Mouse (Mus musculus) lung, postnatal 0 days (tissue): Measurements from ENCODE around the gene Shisa7. TPM values are rescaled to one million over a fixed set of nuclear protein-coding genes. Genes with fewer than 3 reads are reported as not detected.

ENCODE experiments used
- ATAC-seq: fragments of 200-750 bp; cut with Nextera tagmentation; 2 replicates; pipeline ENCODE4 v1.8.0; 2017; ENCODE audit warnings: moderate library complexity
- DNase-seq: peaks from one replicate; pipeline ENCODE4 v3.0.0-alpha.2; 2016; ENCODE audit warnings: low spot score
- H3K27ac ChIP-seq: fragments of 300-500 bp; sonication (generic); 2 replicates; pipeline ENCODE4 v1.5.1; 2014; ENCODE audit warnings: antibody characterized with exemption, mild to moderate bottlenecking, low read length, mixed read lengths
- H3K27me3 ChIP-seq: fragments of 300-500 bp; sonication (generic); replicated peaks from 2 replicates; pipeline ENCODE4 v1.6.1; 2014; ENCODE audit warnings: low read length, mixed read lengths; ENCODE audit not compliant: insufficient read depth
- H3K36me3 ChIP-seq: fragments of 300-500 bp; sonication (generic); 2 replicates; pipeline ENCODE4 v1.6.1; 2014; ENCODE audit warnings: low read length, mixed read lengths; ENCODE audit not compliant: insufficient read depth
- H3K4me1 ChIP-seq: fragments of 300-500 bp; sonication (generic); 2 replicates; pipeline ENCODE4 v1.6.1; 2014; ENCODE audit warnings: antibody characterized with exemption, low read depth, low read length, mixed read lengths; ENCODE audit not compliant: insufficient read depth
- H3K4me2 ChIP-seq: fragments of 300-500 bp; sonication (generic); replicated peaks from 2 replicates; pipeline ENCODE4 v1.6.1; 2014; ENCODE audit warnings: low read depth, mild to moderate bottlenecking, low read length, moderate library complexity, mixed read lengths
- H3K4me3 ChIP-seq: fragments of 300-500 bp; sonication (generic); 2 replicates; pipeline ENCODE4 v1.5.1; 2014; ENCODE audit warnings: low read depth, low read length
- H3K9ac ChIP-seq: fragments of 300-500 bp; sonication (generic); replicated peaks from 2 replicates; pipeline ENCODE4 v1.6.1; 2014; ENCODE audit warnings: low read depth, mild to moderate bottlenecking
- H3K9me3 ChIP-seq: fragments of 300-500 bp; sonication (generic); 2 replicates; pipeline ENCODE4 v1.6.1; 2016; ENCODE audit warnings: low read length, mixed read lengths
- CTCF ChIP-seq: IDR thresholded peaks from 2 replicates; pipeline ENCODE4 v1.5.1; 2016; ENCODE audit warnings: antibody characterized with exemption, mild to moderate bottlenecking
- EP300 ChIP-seq: IDR thresholded peaks from 2 replicates; pipeline ENCODE4 v1.6.1; 2016; ENCODE audit warnings: antibody characterized with exemption, mild to moderate bottlenecking, control low read depth
- WGBS: fragments of 180-500 bp; shearing (Covaris S2); extraction: QIAGEN DNeasy Blood & Tissue Kit; methylation state at CpG from one replicate; pipeline ENCODE4 v1.1.7; 2014; 5-methylcytosine and 5-hydroxymethylcytosine counted together
- polyA plus RNA-seq: library from polyadenylated mRNA; unstranded; fragments of >200 nt; fragmentation: Nextera tagmentation; extraction: Ambion mirVana; gene quantifications from 2 replicates; pipeline ENCODE4 v1.2.1, GENCODE M21; 2015

Shisa7 gene
- polyA plus RNA-seq, 1 experiment from 2014 or later: 0.43 TPM

DNA sequence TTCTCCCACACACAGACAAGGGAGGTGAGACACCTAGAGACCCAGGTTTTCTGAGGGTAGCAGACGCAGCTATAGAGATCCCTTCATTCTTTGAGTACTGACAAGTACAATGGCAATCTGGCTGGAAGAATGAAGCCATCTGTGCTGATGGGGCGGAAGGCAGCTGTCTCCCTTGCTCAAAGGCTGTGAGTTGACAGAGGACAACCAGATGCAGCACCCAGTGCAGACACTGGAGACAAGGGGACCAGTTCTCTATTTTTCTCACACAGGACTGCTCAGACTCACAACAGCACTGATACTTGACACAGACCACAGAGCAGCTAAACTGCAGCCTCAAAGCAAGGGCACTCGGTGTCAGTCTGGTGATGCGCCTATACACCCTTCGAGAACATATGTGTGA lies 2.4 kb downstream of the Shisa7 start:
- Histone ChIP-seq H3K27ac (no peak overlapping the region), H3K4me3 (no peak overlapping the region), H3K27me3 (peaks cover 16% of the 10 kb centered on the region), H3K4me2 (no peak overlapping the region), H3K9ac (no peak overlapping the region), H3K4me1 (0 out of 2 replicates have a peak, but pooled peaks cover 2% of the 10 kb centered on the region), H3K36me3 (no peaks in the 10 kb centered on the region), H3K9me3 (no peaks in the 10 kb centered on the region)
- TF ChIP-seq CTCF (no peak), EP300 (no peak)
- ATAC-seq: no peak
- peak; percentile 9 for DNase-seq
- WGBS: 59% methylated on average over 5 of the region's 5 CpGs

GRCm38 (mm10) chr7:4837639-4838038 lies 6.9 kb downstream of the Shisa7 start:
- Histone ChIP-seq H3K9me3 (no peaks in the 10 kb centered on the region), H3K36me3 (no peaks in the 10 kb centered on the region), H3K9ac (no peak overlapping the region), H3K27me3 (0 out of 2 replicates have a peak, but pooled peaks cover 7% of the 10 kb centered on the region), H3K4me3 (no peak overlapping the region), H3K4me1 (peaks cover 4% of the 10 kb centered on the region; the same call in 1 of the 2 replicates), H3K4me2 (no peak overlapping the region), H3K27ac (no peak overlapping the region)
- no peak for DNase-seq
- ATAC-seq: no peak
- TF ChIP-seq CTCF (no peak), EP300 (no peak)
- WGBS: 5% methylated on average over 1 of the region's 1 CpGs

- H3K9ac ChIP-seq: no peak overlapping the region
- H3K4me1 ChIP-seq: peaks cover 4% of the 10 kb centered on the region; the same call in 1 of the 2 replicates
- peak overlapping the region; percentile 39 for H3K4me3 ChIP-seq
- WGBS: 1% methylated on average over 46 of the region's 51 CpGs
- 0 out of 2 replicates have a peak, but pooled peaks cover 7% of the 10 kb centered on the region for H3K27me3 ChIP-seq
- H3K36me3 ChIP-seq: no peaks in the 10 kb centered on the region
- H3K9me3 ChIP-seq: no peaks in the 10 kb centered on the region
- peak overlapping the region; percentile 64; the same call in 1 of the 2 replicates for H3K27ac ChIP-seq
- peak overlapping the region; percentile 76 for H3K4me2 ChIP-seq
- DNase-seq (peak; percentile 87), ATAC-seq (peak; percentile 95)
- peak; percentile 69 for TF ChIP-seq CTCF
- TF ChIP-seq EP300: no peak
Observed at GRCm38 (mm10) chr7:4836351-4836792, 8.1 kb downstream of the Shisa7 start.

GRCm38 (mm10) chr7:4835631-4836327 lies 8.7 kb downstream of the Shisa7 start:
- peak overlapping the region; percentile 64; the same call in 1 of the 2 replicates for H3K27ac ChIP-seq
- 0 out of 2 replicates have a peak overlapping the region, but pooled peaks have one; percentile 5 for H3K9ac ChIP-seq
- ATAC-seq (peak; percentile 8; the same call in 1 of the 2 replicates), DNase-seq (peak; percentile 5)
- 5% methylated on average over 32 of the region's 34 CpGs for WGBS
- H3K4me2 ChIP-seq: peak overlapping the region; percentile 76
- H3K27me3 ChIP-seq: 0 out of 2 replicates have a peak, but pooled peaks cover 7% of the 10 kb centered on the region
- no peak for TF ChIP-seq CTCF
- no peak for TF ChIP-seq EP300
- no peaks in the 10 kb centered on the region for H3K36me3 ChIP-seq
- peak overlapping the region; percentile 39 for H3K4me3 ChIP-seq
- peaks cover 4% of the 10 kb centered on the region; the same call in 1 of the 2 replicates for H3K4me1 ChIP-seq
- H3K9me3 ChIP-seq: no peaks in the 10 kb centered on the region

DNA sequence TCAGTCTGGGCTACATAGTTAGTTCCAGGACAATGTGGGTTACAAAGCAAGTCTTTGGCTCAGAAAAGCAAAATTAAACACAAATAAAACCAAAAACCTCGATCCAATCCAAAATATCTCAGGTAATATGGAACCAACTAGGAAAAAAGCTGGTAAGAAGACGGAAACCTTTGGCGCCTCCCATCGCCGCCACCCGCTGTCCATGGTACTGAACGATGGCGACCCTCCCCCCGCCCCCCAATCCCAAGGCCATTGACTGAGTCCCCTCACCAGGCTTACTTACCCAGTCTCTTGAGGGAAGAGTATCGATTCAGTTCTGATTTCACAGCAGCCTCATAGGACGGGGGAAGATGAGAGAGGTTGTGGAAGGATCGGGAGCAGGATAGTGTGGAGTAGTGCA lies 14.0 kb downstream of the Shisa7 start:
- Histone ChIP-seq H3K4me1 (no peaks in the 10 kb centered on the region), H3K27me3 (no peaks in the 10 kb centered on the region), H3K9me3 (no peaks in the 10 kb centered on the region), H3K9ac (no peak overlapping the region), H3K4me2 (no peak overlapping the region), H3K4me3 (no peak overlapping the region), H3K27ac (no peak overlapping the region), H3K36me3 (no peaks in the 10 kb centered on the region)
- WGBS: 16% methylated on average over 12 of the region's 12 CpGs
- no peak for TF ChIP-seq EP300
- no peak for TF ChIP-seq CTCF
- ATAC-seq (no peak), DNase-seq (no peak)

- Histone ChIP-seq H3K4me3 (no peak overlapping the region), H3K9ac (no peak overlapping the region), H3K36me3 (no peaks in the 10 kb centered on the region), H3K9me3 (no peaks in the 10 kb centered on the region), H3K27me3 (no peaks in the 10 kb centered on the region), H3K4me1 (no peaks in the 10 kb centered on the region), H3K27ac (no peak overlapping the region), H3K4me2 (no peak overlapping the region)
- TF ChIP-seq EP300 (no peak), CTCF (no peak)
- WGBS: 39% methylated on average over 4 of the region's 4 CpGs
- no peak for ATAC-seq
- no peak for DNase-seq
Observed at GRCm38 (mm10) chr7:4825365-4825764, 19.1 kb downstream of the Shisa7 start.
